Mouse (Mus musculus) macrophage (primary cell): ENCODE measurements at regions not wholly inside any gene's neighbourhood (a gene's known extent, or its start where the extent isn't known, plus 50 kb on each side); places are given as distances from the start of the nearest gene placed in this dataset.
A peak's percentile ranks its signal among the peaks of the same experiment; 100 is the strongest.

Experiments used
- H3K27ac ChIP-seq: fragments of 350-480 bp; formaldehyde crosslinking; 2 replicates; pipeline ENCODE4 v1.9.0; 2021
- H3K36me3 ChIP-seq: fragments of 350-480 bp; formaldehyde crosslinking; 2 replicates; pipeline ENCODE4 v1.9.0; 2021; ENCODE audit errors: inconsistent target
- H3K4me3 ChIP-seq: fragments of 350-480 bp; formaldehyde crosslinking; 2 replicates; pipeline ENCODE4 v1.9.0; 2021; ENCODE audit errors: inconsistent target
- H3K79me2 ChIP-seq: fragments of 350-480 bp; formaldehyde crosslinking; 2 replicates; pipeline ENCODE4 v1.9.0; 2021; ENCODE audit errors: inconsistent target
- WGBS: methylation state at CpG from one replicate; pipeline ENCODE4 v1.1.7; 2026; ENCODE audit warnings: inconsistent platforms; ENCODE audit not compliant: missing documents; 5-methylcytosine and 5-hydroxymethylcytosine counted together

- H3K27ac ChIP-seq: no peak overlapping the region
- no peaks in the 10 kb centered on the region for H3K79me2 ChIP-seq
- 14% methylated on average over 1 of the region's 1 CpGs for WGBS
- no peaks in the 10 kb centered on the region for H3K36me3 ChIP-seq
- H3K4me3 ChIP-seq: no peak overlapping the region
Measured at GRCm38 (mm10) chr16:65250426-65250825, 144.8 kb upstream of the Htr1f start.

DNA sequence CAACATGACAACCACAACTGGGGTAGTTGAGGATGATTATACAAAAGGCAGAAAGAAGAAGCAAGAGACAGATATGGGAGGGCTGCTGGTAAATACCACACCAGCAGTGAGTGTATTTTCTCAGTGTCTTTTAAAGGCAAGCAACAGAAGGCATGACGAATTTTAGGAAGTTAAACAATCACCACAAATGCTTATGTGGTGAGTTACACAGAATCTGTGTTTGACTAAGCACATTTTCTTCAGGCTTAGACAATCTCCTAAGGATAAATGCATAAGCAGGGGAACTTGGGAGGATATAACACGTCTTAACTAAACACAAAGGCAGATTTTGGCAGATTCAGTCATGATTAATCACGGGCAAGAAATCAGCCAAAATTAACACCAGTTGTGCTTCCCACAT is 141.8 kb upstream of the Htr1f start:
- Histone ChIP-seq H3K36me3 (no peaks in the 10 kb centered on the region), H3K27ac (peak overlapping the region; percentile 31), H3K79me2 (no peaks in the 10 kb centered on the region), H3K4me3 (no peak overlapping the region)
- 54% methylated on average over 3 of the region's 3 CpGs for WGBS

GRCm38 (mm10) chr16:65234404-65234803 is 128.8 kb upstream of the Htr1f start:
- Histone ChIP-seq H3K36me3 (no peaks in the 10 kb centered on the region), H3K4me3 (no peak overlapping the region), H3K79me2 (no peaks in the 10 kb centered on the region), H3K27ac (no peak overlapping the region)
- 96% methylated on average over 2 of the region's 2 CpGs for WGBS

GRCm38 (mm10) chr16:65233964-65234363 is 128.3 kb upstream of the Htr1f start:
- Histone ChIP-seq H3K79me2 (no peaks in the 10 kb centered on the region), H3K4me3 (no peak overlapping the region), H3K27ac (no peak overlapping the region), H3K36me3 (no peaks in the 10 kb centered on the region)
- 98% methylated on average over 3 of the region's 3 CpGs for WGBS

DNA sequence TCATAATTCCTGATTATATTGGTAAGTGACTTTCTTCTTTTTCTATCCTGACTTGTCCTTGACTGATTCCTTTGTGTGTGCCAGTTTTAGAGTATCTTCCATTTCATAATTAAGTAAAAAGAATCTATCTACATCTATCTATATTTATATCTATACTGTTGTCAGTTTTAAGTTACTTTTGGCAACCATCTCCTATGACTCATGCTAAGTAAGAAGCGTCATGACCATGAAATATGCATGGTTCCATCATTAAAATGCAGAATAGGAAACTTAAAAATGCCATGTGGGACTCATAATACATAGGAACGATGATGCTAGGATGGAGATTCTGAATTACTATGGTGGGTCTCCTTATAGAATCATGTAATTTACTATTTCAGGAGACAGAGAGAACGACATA is 113.8 kb upstream of the Htr1f start:
- H3K36me3 ChIP-seq: no peaks in the 10 kb centered on the region
- H3K79me2 ChIP-seq: no peaks in the 10 kb centered on the region
- no peak overlapping the region for H3K27ac ChIP-seq
- no peak overlapping the region for H3K4me3 ChIP-seq
- WGBS: 95% methylated on average over 3 of the region's 3 CpGs

DNA sequence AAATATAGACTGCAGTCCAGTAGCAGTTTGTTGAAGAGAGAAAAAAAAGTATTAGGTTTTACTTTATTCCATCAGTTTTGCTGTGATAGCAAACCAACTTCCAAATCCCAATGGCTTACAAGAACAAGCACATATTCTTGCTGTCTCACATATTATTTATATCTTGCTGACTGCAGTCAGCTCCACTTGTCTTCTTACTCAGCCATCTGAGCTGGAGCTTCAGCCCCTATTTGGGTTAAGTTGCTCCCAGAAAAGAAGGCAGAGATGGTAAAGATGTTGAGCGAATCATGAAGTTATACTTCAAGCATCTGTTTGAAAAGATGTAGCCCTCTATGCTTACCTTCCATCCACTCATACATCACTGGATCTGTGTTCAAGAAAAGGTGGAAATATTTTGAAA is 106.7 kb upstream of the Htr1f start:
- H3K79me2 ChIP-seq: no peaks in the 10 kb centered on the region
- no peak overlapping the region for H3K4me3 ChIP-seq
- WGBS: 92% methylated on average over 1 of the region's 1 CpGs
- H3K36me3 ChIP-seq: no peaks in the 10 kb centered on the region
- no peak overlapping the region for H3K27ac ChIP-seq

- H3K36me3 ChIP-seq: no peaks in the 10 kb centered on the region
- no peaks in the 10 kb centered on the region for H3K79me2 ChIP-seq
- H3K27ac ChIP-seq: peak overlapping the region; percentile 24
- no peak overlapping the region for H3K4me3 ChIP-seq
- WGBS: 36% methylated on average over 4 of the region's 4 CpGs
Measured at GRCm38 (mm10) chr16:65201329-65201728, 95.7 kb upstream of the Htr1f start.

GRCm38 (mm10) chr16:65197203-65197844 is 91.7 kb upstream of the Htr1f start:
- Histone ChIP-seq H3K36me3 (no peaks in the 10 kb centered on the region), H3K4me3 (no peak overlapping the region), H3K79me2 (no peaks in the 10 kb centered on the region), H3K27ac (no peak overlapping the region)
- 41% methylated on average over 3 of the region's 3 CpGs for WGBS

- 68% methylated on average over 4 of the region's 4 CpGs for WGBS
- H3K4me3 ChIP-seq: no peak overlapping the region
- no peak overlapping the region for H3K27ac ChIP-seq
- H3K79me2 ChIP-seq: no peaks in the 10 kb centered on the region
- H3K36me3 ChIP-seq: no peaks in the 10 kb centered on the region
Measured at GRCm38 (mm10) chr16:65195761-65196160, 90.1 kb upstream of the Htr1f start.

GRCm38 (mm10) chr16:65191574-65192149 is 86.0 kb upstream of the Htr1f start:
- Histone ChIP-seq H3K79me2 (no peaks in the 10 kb centered on the region), H3K27ac (no peak overlapping the region), H3K36me3 (no peaks in the 10 kb centered on the region), H3K4me3 (no peak overlapping the region)
- WGBS: 92% methylated on average over 7 of the region's 7 CpGs

GRCm38 (mm10) chr16:65174561-65174960 is 68.9 kb upstream of the Htr1f start:
- Histone ChIP-seq H3K79me2 (no peaks in the 10 kb centered on the region), H3K36me3 (no peaks in the 10 kb centered on the region), H3K27ac (no peak overlapping the region), H3K4me3 (no peak overlapping the region)
- WGBS: 0% methylated on average over 3 of the region's 3 CpGs

GRCm38 (mm10) chr16:65167151-65167550 is 61.5 kb upstream of the Htr1f start:
- H3K4me3 ChIP-seq: no peak overlapping the region
- H3K27ac ChIP-seq: no peak overlapping the region
- H3K79me2 ChIP-seq: no peaks in the 10 kb centered on the region
- WGBS: 96% methylated on average over 6 of the region's 6 CpGs
- no peaks in the 10 kb centered on the region for H3K36me3 ChIP-seq

- Histone ChIP-seq H3K36me3 (no peaks in the 10 kb centered on the region), H3K27ac (no peak overlapping the region), H3K79me2 (no peaks in the 10 kb centered on the region), H3K4me3 (no peak overlapping the region)
- 88% methylated on average over 3 of the region's 3 CpGs for whole genome bisulfite sequencing
Measured at GRCm38 (mm10) chr16:65162766-65163165, 57.1 kb upstream of the Htr1f start.

DNA sequence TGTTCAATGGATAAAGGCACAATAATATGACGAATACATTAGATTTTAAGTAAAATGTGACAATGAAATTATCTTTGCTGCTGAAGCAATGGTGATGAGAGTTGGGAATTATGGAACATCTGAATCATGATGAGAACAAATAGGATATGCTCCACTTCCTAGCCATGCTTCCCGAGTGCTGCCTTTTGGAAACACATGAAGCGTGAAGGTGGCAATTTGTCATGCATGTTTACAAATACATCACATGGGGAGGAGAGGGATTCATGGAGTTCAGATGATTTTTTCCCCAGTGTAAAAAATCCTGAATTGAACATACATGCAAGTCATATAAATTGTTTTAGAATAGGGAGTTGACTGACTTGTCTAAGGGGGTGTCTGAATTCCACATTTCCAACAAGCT is 54.6 kb upstream of the Htr1f start:
- Histone ChIP-seq H3K79me2 (no peaks in the 10 kb centered on the region), H3K36me3 (no peaks in the 10 kb centered on the region), H3K4me3 (no peak overlapping the region), H3K27ac (no peak overlapping the region)
- whole genome bisulfite sequencing: 98% methylated on average over 3 of the region's 3 CpGs

DNA sequence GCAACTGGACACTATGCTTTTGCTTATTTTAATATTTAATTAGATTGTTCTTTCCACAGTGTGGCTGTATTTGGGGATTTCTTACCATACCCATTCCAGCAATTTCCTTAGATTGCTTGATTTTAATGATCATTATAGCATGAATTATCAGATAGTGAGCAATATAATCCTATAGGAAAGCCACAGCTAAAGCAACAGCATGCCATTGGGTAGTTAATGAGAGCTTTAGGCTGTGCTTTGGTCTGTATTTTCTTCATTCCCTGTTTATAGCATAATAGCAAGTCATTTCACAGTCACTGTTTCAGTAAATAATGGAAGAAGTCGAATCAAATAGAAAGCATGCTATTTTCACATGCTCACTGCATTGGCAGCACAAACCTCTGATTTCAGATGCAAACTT is 49.9 kb upstream of the Htr1f start:
- WGBS: 100% methylated on average over 1 of the region's 1 CpGs

More for the DNA sequence above, 49.9 kb upstream of the Htr1f start:
- Histone ChIP-seq H3K27ac (no peak overlapping the region), H3K36me3 (no peaks in the 10 kb centered on the region), H3K4me3 (no peak overlapping the region), H3K79me2 (no peaks in the 10 kb centered on the region)
